ENCODE assay signal across 8 mouse cellular contexts in genomic region chr11:104624791-104625391, GRCm38 (mm10). TPM values are rescaled to one million over a fixed set of nuclear protein-coding genes. Genes with fewer than 3 reads are reported as not detected.
DNase-seq lines count a peak whose midpoint lies in the region; ATAC-seq and TF ChIP-seq lines count a peak whose summit lies in the region.

No protein-coding gene starts in this region.

- WGBS in kidney, embryonic 15.5 days: 32% methylated on average over 6 of the region's 6 CpGs
- WGBS in stomach, embryonic 14.5 days: 28% methylated on average over 6 of the region's 6 CpGs

- peak; percentile 54 for DNase-seq in embryo, embryonic 10 days (ENCODE audit: low spot score)
- no peak for DNase-seq in embryo, embryonic 9.5 days (ENCODE audit: extremely low spot score)
- DNase-seq in Patski (ENCODE audit: low read depth, low spot score): peak; percentile 92
- DNase-seq in gastrocnemius, adult 8-10 months (ENCODE audit: low spot score in 2 of 2): peak; percentile 46 to 54
- no peak for DNase-seq in right cerebral cortex, adult 18-20 months
- DNase-seq in frontal cortex, postnatal 36 days (ENCODE audit: low spot score in 2 of 2): no peak

- H3K27ac ChIP-seq in kidney, embryonic 15.5 days: peak overlapping the region; percentile 68
- peak overlapping the region; percentile 76 for H3K27ac ChIP-seq in stomach, embryonic 14.5 days (ENCODE audit: low read length)

- no peaks in the 10 kb centered on the region for H3K36me3 ChIP-seq in kidney, embryonic 15.5 days
- no peaks in the 10 kb centered on the region for H3K36me3 ChIP-seq in stomach, embryonic 14.5 days (ENCODE audit: control insufficient read depth, insufficient read depth, low read length)

- in situ Hi-C loops in Patski (cut with MboI; ENCODE audit: low pct_unique_long_range_greater_than_20kb): no loop called here

- TF ChIP-seq CTCF in Patski (IDR thresholded peaks at IDR 0.05): no peak

- no peak overlapping the region for H3K4me2 ChIP-seq in kidney, embryonic 15.5 days
- H3K4me2 ChIP-seq in stomach, embryonic 14.5 days (replicated peaks; ENCODE audit: low read depth, low read length): no peak overlapping the region

- no peaks in the 10 kb centered on the region for H3K9me3 ChIP-seq in kidney, embryonic 15.5 days (replicated peaks)
- H3K9me3 ChIP-seq in stomach, embryonic 14.5 days (ENCODE audit: control insufficient read depth, low read depth, low read length): no peaks in the 10 kb centered on the region

- peak; percentile 60 for ATAC-seq in Patski
- ATAC-seq in kidney, embryonic 15.5 days (replicated peaks; ENCODE audit: low FRiP score): peak; percentile 63; the same call in 1 of the 2 replicates
- peak; percentile 73 for ATAC-seq in stomach, embryonic 14.5 days (ENCODE audit: insufficient number of reproducible peaks, insufficient read depth, low FRiP score, low read depth)

- no peak overlapping the region for H3K9ac ChIP-seq in kidney, embryonic 15.5 days
- no peak overlapping the region for H3K9ac ChIP-seq in stomach, embryonic 14.5 days (replicated peaks; ENCODE audit: low read depth, low read length)

- peaks cover 28% of the 10 kb centered on the region for H3K4me1 ChIP-seq in kidney, embryonic 15.5 days
- H3K4me1 ChIP-seq in stomach, embryonic 14.5 days (ENCODE audit: control insufficient read depth, insufficient read depth, low read length): peaks cover 12% of the 10 kb centered on the region; the same call in 1 of the 2 replicates

- H3K27me3 ChIP-seq in Patski: no peaks in the 10 kb centered on the region
- no peaks in the 10 kb centered on the region; the same call in 1 of the 2 replicates for H3K27me3 ChIP-seq in kidney, embryonic 15.5 days
- H3K27me3 ChIP-seq in stomach, embryonic 14.5 days (ENCODE audit: control insufficient read depth, insufficient read depth, low read length): no peaks in the 10 kb centered on the region

- H3K4me3 ChIP-seq in kidney, embryonic 15.5 days (replicated peaks): no peak overlapping the region
- no peak overlapping the region for H3K4me3 ChIP-seq in stomach, embryonic 14.5 days (ENCODE audit: low read depth, low read length)

- POLR2A ChIA-PET in Patski (lab: Charles Lee): no interaction called here

- CTCF ChIA-PET in Patski (lab: Charles Lee): interaction anchor here (0.9 to 2.9 kb wide), 8 partner anchors 11 to 65 kb away, joined by 3 to 18 read pairs (median 4); no protein-coding TSS in a partner anchor

RNA-seq across cellular contexts. Expression of gene Itgb3, which starts 17.1 kb away (rescaled TPM):
- polyA plus RNA-seq in Patski (2021): 25.3 TPM
- under 1 TPM; 0.36 to 0.70 (median 0.54) TPM for total RNA-seq in gastrocnemius, adult 8-10 months (2022)
- polyA plus RNA-seq in kidney, embryonic 15.5 days (2015; fragmentation: Nextera tagmentation; extraction: Ambion mirVana): 3.4 and 3.6 TPM in 2 replicates
- 3.1 and 3.6 TPM in 2 replicates for polyA plus RNA-seq in stomach, embryonic 14.5 days (2014; fragmentation: Nextera tagmentation; extraction: Ambion mirVana)

Comparison
In these comparisons a context has a peak if more than half of its experiments do, and no peak if none do; other contexts are left out.
1. DNase-seq: peak in embryo, embryonic 10 days (single experiment), Patski (single experiment) and gastrocnemius, adult 8-10 months (2 of 2); none in embryo, embryonic 9.5 days (single experiment), right cerebral cortex, adult 18-20 months (single experiment) and frontal cortex, postnatal 36 days (0 of 2).
2. Peak in every context shown above with its lines, with median percentiles within 50 percentile points of each other: ATAC-seq.